Mouse (Mus musculus): ENCODE measurements around the gene Adap1. TPM values are rescaled to one million over a fixed set of nuclear protein-coding genes. Genes with fewer than 3 reads are reported as not detected.

Gene Adap1
- polyA plus RNA-seq, 1 experiment from 2014 or later: 132 TPM

GRCm38 (mm10) chr5:139252910-139253245 lies 72.5 kb downstream of the Adap1 start:
- H3K4me2 ChIP-seq: peak overlapping the region; percentile 82
- peak overlapping the region; percentile 79 for H3K4me3 ChIP-seq
- H3K36me3 ChIP-seq: peaks cover 23% of the 10 kb centered on the region
- WGBS: 0% methylated on average over 7 of the region's 7 CpGs
- no peaks in the 10 kb centered on the region for H3K27me3 ChIP-seq
- H3K9ac ChIP-seq: peak overlapping the region; percentile 75
- peak overlapping the region; percentile 95 for H3K27ac ChIP-seq (replicated peaks)
- H3K9me3 ChIP-seq: no peaks in the 10 kb centered on the region
- 0 out of 2 replicates have a peak, but pooled peaks have one; percentile 2 for ATAC-seq (ENCODE audit: low FRiP score, low read depth)
- peaks cover 38% of the 10 kb centered on the region for H3K4me1 ChIP-seq (replicated peaks)

- no peaks in the 10 kb centered on the region for H3K9me3 ChIP-seq
- no peaks in the 10 kb centered on the region for H3K27me3 ChIP-seq
- H3K27ac ChIP-seq (replicated peaks): peak within 1 kb of the TSS; percentile 95
- peak within 1 kb of the TSS; percentile 82 for H3K4me2 ChIP-seq
- WGBS: under 1% methylated on average over 74 of the region's 90 CpGs
- ATAC-seq (ENCODE audit: low FRiP score, low read depth): peak; percentile 94
- peak within 1 kb of the TSS; percentile 79 for H3K9ac ChIP-seq
- H3K4me1 ChIP-seq (replicated peaks): peaks cover 38% of the 10 kb centered on the region
- peaks cover 29% of the 10 kb centered on the region for H3K36me3 ChIP-seq
- H3K4me3 ChIP-seq: peak within 1 kb of the TSS; percentile 79
These were observed 73.1 kb downstream of the Adap1 start, which contains the start of gene Get4 for GRCm38 (mm10) chr5:139252081-139252909. TSS of gene Get4 (plus strand) at chr5:139252324.

GRCm38 (mm10) chr5:139251736-139252080 lies 73.7 kb downstream of the Adap1 start:
- no peaks in the 10 kb centered on the region for H3K9me3 ChIP-seq
- no peaks in the 10 kb centered on the region for H3K27me3 ChIP-seq
- peak overlapping the region; percentile 82 for H3K4me2 ChIP-seq
- peaks cover 35% of the 10 kb centered on the region for H3K36me3 ChIP-seq
- H3K4me1 ChIP-seq (replicated peaks): peaks cover 38% of the 10 kb centered on the region
- H3K4me3 ChIP-seq: peak overlapping the region; percentile 79
- H3K27ac ChIP-seq (replicated peaks): peak overlapping the region; percentile 88
- 0% methylated on average over 8 of the region's 8 CpGs for WGBS
- peak; percentile 63; the same call in 1 of the 2 replicates for ATAC-seq (ENCODE audit: low FRiP score, low read depth)
- H3K9ac ChIP-seq: peak overlapping the region; percentile 79

- no peaks in the 10 kb centered on the region for H3K27me3 ChIP-seq
- 83% methylated on average over 7 of the region's 7 CpGs for WGBS
- H3K4me2 ChIP-seq: peak overlapping the region; percentile 82
- no peak for ATAC-seq (ENCODE audit: low FRiP score, low read depth)
- no peaks in the 10 kb centered on the region for H3K9me3 ChIP-seq
- H3K27ac ChIP-seq (replicated peaks): peak overlapping the region; percentile 88
- peak overlapping the region; percentile 79 for H3K4me3 ChIP-seq
- peaks cover 39% of the 10 kb centered on the region for H3K36me3 ChIP-seq
- peaks cover 38% of the 10 kb centered on the region for H3K4me1 ChIP-seq (replicated peaks)
- no peak overlapping the region for H3K9ac ChIP-seq
These were observed 74.1 kb downstream of the Adap1 start for GRCm38 (mm10) chr5:139251279-139251678.

- Histone ChIP-seq H3K4me2 (no peak overlapping the region), H3K27ac (replicated peaks) (no peak overlapping the region), H3K9me3 (no peaks in the 10 kb centered on the region), H3K36me3 (peaks cover 64% of the 10 kb centered on the region), H3K9ac (no peak overlapping the region), H3K4me1 (replicated peaks) (peaks cover 17% of the 10 kb centered on the region), H3K4me3 (no peak overlapping the region), H3K27me3 (no peaks in the 10 kb centered on the region)
- no peak for ATAC-seq (ENCODE audit: low FRiP score, low read depth)
- 73% methylated on average over 3 of the region's 3 CpGs for WGBS
These were observed 76.6 kb downstream of the Adap1 start for GRCm38 (mm10) chr5:139248846-139249245.

GRCm38 (mm10) chr5:139247767-139248166 lies 77.7 kb downstream of the Adap1 start:
- ATAC-seq (ENCODE audit: low FRiP score, low read depth): no peak
- peaks cover 8% of the 10 kb centered on the region for H3K4me1 ChIP-seq (replicated peaks)
- H3K9me3 ChIP-seq: no peaks in the 10 kb centered on the region
- no peak overlapping the region for H3K4me3 ChIP-seq
- H3K27me3 ChIP-seq: no peaks in the 10 kb centered on the region
- peaks cover 74% of the 10 kb centered on the region for H3K36me3 ChIP-seq
- no peak overlapping the region for H3K4me2 ChIP-seq
- no peak overlapping the region for H3K27ac ChIP-seq (replicated peaks)
- H3K9ac ChIP-seq: no peak overlapping the region
- over 99% methylated on average over 3 of the region's 3 CpGs for WGBS

GRCm38 (mm10) chr5:139243384-139243783 lies 82.0 kb downstream of the Adap1 start:
- H3K36me3 ChIP-seq: peaks cover 92% of the 10 kb centered on the region
- 76% methylated on average over 1 of the region's 1 CpGs for WGBS
- no peaks in the 10 kb centered on the region for H3K27me3 ChIP-seq

GRCm38 (mm10) chr5:139241022-139241761 lies 84.2 kb downstream of the Adap1 start:
- Histone ChIP-seq H3K36me3 (peaks cover 92% of the 10 kb centered on the region), H3K27me3 (no peaks in the 10 kb centered on the region), H3K4me2 (no peak overlapping the region), H3K9me3 (no peaks in the 10 kb centered on the region), H3K4me1 (replicated peaks) (no peaks in the 10 kb centered on the region), H3K27ac (replicated peaks) (no peak overlapping the region), H3K9ac (no peak overlapping the region), H3K4me3 (no peak overlapping the region)
- ATAC-seq (ENCODE audit: low FRiP score, low read depth): no peak
- 91% methylated on average over 15 of the region's 15 CpGs for WGBS

More at GRCm38 (mm10) chr5:139243384-139243783, 82.0 kb downstream of the Adap1 start:
- Histone ChIP-seq H3K27ac (replicated peaks) (no peak overlapping the region), H3K4me3 (no peak overlapping the region), H3K9me3 (no peaks in the 10 kb centered on the region), H3K9ac (no peak overlapping the region), H3K4me2 (no peak overlapping the region), H3K4me1 (replicated peaks) (no peaks in the 10 kb centered on the region)
- no peak for ATAC-seq (ENCODE audit: low FRiP score, low read depth)

GRCm38 (mm10) chr5:139237436-139237835 lies 88.0 kb downstream of the Adap1 start:
- no peak for ATAC-seq (ENCODE audit: low FRiP score, low read depth)
- 81% methylated on average over 4 of the region's 4 CpGs for WGBS
- H3K4me3 ChIP-seq: no peak overlapping the region
- H3K27me3 ChIP-seq: no peaks in the 10 kb centered on the region
- H3K36me3 ChIP-seq: peaks cover 86% of the 10 kb centered on the region
- no peaks in the 10 kb centered on the region for H3K4me1 ChIP-seq (replicated peaks)
- H3K9me3 ChIP-seq: no peaks in the 10 kb centered on the region
- H3K27ac ChIP-seq (replicated peaks): no peak overlapping the region
- H3K9ac ChIP-seq: no peak overlapping the region
- no peak overlapping the region for H3K4me2 ChIP-seq

GRCm38 (mm10) chr5:139234423-139234822 lies 91.0 kb downstream of the Adap1 start:
- H3K27me3 ChIP-seq: no peaks in the 10 kb centered on the region
- no peaks in the 10 kb centered on the region for H3K9me3 ChIP-seq
- H3K4me3 ChIP-seq: no peak overlapping the region
- H3K36me3 ChIP-seq: peaks cover 82% of the 10 kb centered on the region
- no peak overlapping the region for H3K4me2 ChIP-seq
- no peak overlapping the region for H3K27ac ChIP-seq (replicated peaks)
- H3K9ac ChIP-seq: no peak overlapping the region
- no peak for ATAC-seq (ENCODE audit: low FRiP score, low read depth)
- no peaks in the 10 kb centered on the region for H3K4me1 ChIP-seq (replicated peaks)
- 98% methylated on average over 4 of the region's 4 CpGs for WGBS

GRCm38 (mm10) chr5:139232083-139232482 lies 93.3 kb downstream of the Adap1 start:
- no peak overlapping the region for H3K4me2 ChIP-seq
- no peak overlapping the region for H3K9ac ChIP-seq
- H3K36me3 ChIP-seq: peaks cover 83% of the 10 kb centered on the region
- H3K27me3 ChIP-seq: no peaks in the 10 kb centered on the region
- H3K9me3 ChIP-seq: no peaks in the 10 kb centered on the region
- H3K27ac ChIP-seq (replicated peaks): no peak overlapping the region
- H3K4me1 ChIP-seq (replicated peaks): no peaks in the 10 kb centered on the region
- 89% methylated on average over 3 of the region's 3 CpGs for WGBS
- no peak for ATAC-seq (ENCODE audit: low FRiP score, low read depth)
- H3K4me3 ChIP-seq: no peak overlapping the region

GRCm38 (mm10) chr5:139229716-139230115 lies 95.7 kb downstream of the Adap1 start:
- H3K9me3 ChIP-seq: no peaks in the 10 kb centered on the region
- H3K4me3 ChIP-seq: no peak overlapping the region
- no peak overlapping the region for H3K9ac ChIP-seq
- H3K4me2 ChIP-seq: no peak overlapping the region
- H3K27me3 ChIP-seq: no peaks in the 10 kb centered on the region
- no peak for ATAC-seq (ENCODE audit: low FRiP score, low read depth)
- 96% methylated on average over 3 of the region's 3 CpGs for WGBS
- H3K27ac ChIP-seq (replicated peaks): no peak overlapping the region
- peaks cover 81% of the 10 kb centered on the region for H3K36me3 ChIP-seq
- H3K4me1 ChIP-seq (replicated peaks): no peaks in the 10 kb centered on the region
